ENCODE assay signal across 7 mouse cellular contexts in the genomic region with DNA sequence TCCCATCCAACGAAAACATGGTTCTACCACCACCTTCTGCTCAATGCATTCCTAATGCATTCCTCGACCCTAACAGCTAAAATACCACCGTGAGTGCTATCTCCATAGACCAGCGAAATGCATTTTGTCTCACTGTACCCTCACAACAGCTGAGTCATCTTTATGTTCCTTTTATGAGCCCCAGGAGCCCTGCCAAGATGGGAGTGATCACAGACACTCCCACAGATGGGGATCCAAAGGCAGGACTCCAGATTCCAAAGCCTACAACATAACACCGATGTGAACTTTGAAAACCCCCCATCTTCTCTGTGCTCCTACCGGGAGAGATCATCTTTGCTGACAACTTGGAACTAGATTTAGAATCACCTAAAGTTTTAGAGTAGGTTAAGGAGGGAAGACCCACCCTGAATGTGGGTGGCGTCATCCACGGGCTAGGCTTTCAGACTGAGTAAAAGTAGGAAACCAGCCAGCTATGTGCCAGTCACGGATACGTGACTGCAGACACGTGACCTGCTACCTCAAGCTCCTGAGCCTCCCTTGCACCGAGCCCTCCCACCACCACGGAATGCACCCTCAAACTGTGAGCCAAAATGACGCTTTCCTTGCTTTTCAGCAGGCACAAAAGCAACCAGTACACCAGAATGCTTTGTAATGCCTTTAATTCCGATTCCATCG. TPM values are rescaled to one million over a fixed set of nuclear protein-coding genes. Genes with fewer than 3 reads are reported as not detected.
DNase-seq lines count a peak whose midpoint lies in the region; TF ChIP-seq lines count a peak whose summit lies in the region.

No protein-coding gene starts in this region.

- H3ac ChIP-seq in myocyte (ENCODE audit: control insufficient read depth, insufficient read length): no peak overlapping the region

- no peaks in the 10 kb centered on the region for H3K27me3 ChIP-seq in erythroblast, embryonic 14.5 days (ENCODE audit: control insufficient read depth)
- no peaks in the 10 kb centered on the region for H3K27me3 ChIP-seq in myocyte (ENCODE audit: control insufficient read depth, insufficient read depth, insufficient read length)

- H3K4me3 ChIP-seq in erythroblast, embryonic 14.5 days (replicated peaks): peak overlapping the region; percentile 64
- H3K4me3 ChIP-seq in myocyte: no peak overlapping the region

- peaks cover 72% of the 10 kb centered on the region for H3K4me1 ChIP-seq in erythroblast, embryonic 14.5 days (ENCODE audit: control insufficient read depth)

- intact Hi-C loops in left cerebral cortex, postnatal 36 days (cut with DNase I): no loop called here
- intact Hi-C loops in left cerebral cortex, postnatal 10 days (cut with DNase I): no loop called here

- DNase-seq in left cerebral cortex, postnatal 36 days (ENCODE audit: low spot score in 2 of 2): peak; percentile 38 to 47
- no peak for DNase-seq in left cerebral cortex, postnatal 10 days (ENCODE audit: extremely low spot score in 1 of 2, low spot score in 2 of 2)
- DNase-seq in NIH3T3 (ENCODE audit: low read depth): peak; percentile 72
- no peak for DNase-seq in thymus, postnatal 14 days
- DNase-seq in embryo, embryonic 10 days (ENCODE audit: low spot score): no peak

- no peaks in the 10 kb centered on the region for H3K9me3 ChIP-seq in erythroblast, embryonic 14.5 days (ENCODE audit: control insufficient read depth, low read length)

- H3K4me2 ChIP-seq in myocyte (ENCODE audit: low read depth): peak overlapping the region; percentile 48

- no peak for TF ChIP-seq POLR2A in myocyte (IDR thresholded peaks at IDR 0.05; ENCODE audit: insufficient read length, low read depth)

- peaks cover 57% of the 10 kb centered on the region for H3K36me3 ChIP-seq in erythroblast, embryonic 14.5 days (ENCODE audit: control insufficient read depth)
- peaks cover 7% of the 10 kb centered on the region for H3K36me3 ChIP-seq in myocyte (ENCODE audit: control insufficient read depth, insufficient read depth)

- peaks cover 63% of the 10 kb centered on the region for H3K79me2 ChIP-seq in myocyte (ENCODE audit: control insufficient read depth, insufficient read depth)

TF ChIP-seq in myocyte, 11 proteins besides CTCF, POLR2A, EP300 and RAD21:
- peak; percentile 54 for TF ChIP-seq POLR2AphosphoS2 (IDR thresholded peaks at IDR 0.05; ENCODE audit: insufficient read length, low read depth)
- no peak for TF ChIP-seq TCF3 (IDR thresholded peaks at IDR 0.05; ENCODE audit: insufficient read length, low read depth)
- peak; percentile 86 for TF ChIP-seq USF1 (IDR thresholded peaks at IDR 0.05; ENCODE audit: low read depth)

RNA-seq across cellular contexts. Expression of gene Dnah8, which starts 14.7 kb away (rescaled TPM):
- 1 to 10 TPM; 1.3 TPM for total RNA-seq in left cerebral cortex, postnatal 36 days (2021)
- total RNA-seq in left cerebral cortex, postnatal 10 days (2021): 1 to 10 TPM; 1.4 to 4.6 TPM
- polyA plus RNA-seq in erythroblast, embryonic 14.5 days (2012): 0.04 and 0.08 TPM in 2 replicates
- polyA plus RNA-seq in myocyte (2012; fragmentation: generic; extraction: Trizol): 0.08 TPM

RNA-seq across cellular contexts. Expression of gene Glo1, which starts 17.2 kb away (rescaled TPM):
- 100 to 1,000 TPM; 133 to 152 TPM for total RNA-seq in left cerebral cortex, postnatal 36 days (2021)
- total RNA-seq in left cerebral cortex, postnatal 10 days (2021): 100 to 1,000 TPM; 125 to 130 TPM
- polyA plus RNA-seq in erythroblast, embryonic 14.5 days (2012): 2.8 and 8.3 TPM in 2 replicates
- polyA plus RNA-seq in myocyte (2012; fragmentation: generic; extraction: Trizol): 181 TPM

RNA-seq across cellular contexts. Expression of gene Btbd9, which starts 33.2 kb away (rescaled TPM):
- total RNA-seq in left cerebral cortex, postnatal 36 days (2021): 100 to 1,000 TPM in 1 of 2 experiments, 10 to 100 TPM in 1; 80.5 to 105 TPM
- total RNA-seq in left cerebral cortex, postnatal 10 days (2021): 10 to 100 TPM; 88.7 to 93.1 TPM
- polyA plus RNA-seq in erythroblast, embryonic 14.5 days (2012): 0.26 and 1.1 TPM in 2 replicates
- polyA plus RNA-seq in myocyte (2012; fragmentation: generic; extraction: Trizol): 21.3 TPM

Comparison
In these comparisons a context has a peak if more than half of its experiments do, and no peak if none do; other contexts are left out.
1. DNase-seq: peak in left cerebral cortex, postnatal 36 days (2 of 2) and NIH3T3 (single experiment); none in left cerebral cortex, postnatal 10 days (0 of 2), thymus, postnatal 14 days (single experiment) and embryo, embryonic 10 days (single experiment).